Mouse (Mus musculus): ENCODE data around the gene Vps29. TPM values are rescaled to one million over a fixed set of nuclear protein-coding genes. Genes with fewer than 3 reads are reported as not detected.
"Not testable (repeated sequence)": the region's sequence is repeated elsewhere in the genome, so short reads cannot be mapped to it uniquely, and the experiment has no call there.

The Vps29 gene
- polyA plus RNA-seq, 1 experiment from 2014 or later: 352 TPM

DNA sequence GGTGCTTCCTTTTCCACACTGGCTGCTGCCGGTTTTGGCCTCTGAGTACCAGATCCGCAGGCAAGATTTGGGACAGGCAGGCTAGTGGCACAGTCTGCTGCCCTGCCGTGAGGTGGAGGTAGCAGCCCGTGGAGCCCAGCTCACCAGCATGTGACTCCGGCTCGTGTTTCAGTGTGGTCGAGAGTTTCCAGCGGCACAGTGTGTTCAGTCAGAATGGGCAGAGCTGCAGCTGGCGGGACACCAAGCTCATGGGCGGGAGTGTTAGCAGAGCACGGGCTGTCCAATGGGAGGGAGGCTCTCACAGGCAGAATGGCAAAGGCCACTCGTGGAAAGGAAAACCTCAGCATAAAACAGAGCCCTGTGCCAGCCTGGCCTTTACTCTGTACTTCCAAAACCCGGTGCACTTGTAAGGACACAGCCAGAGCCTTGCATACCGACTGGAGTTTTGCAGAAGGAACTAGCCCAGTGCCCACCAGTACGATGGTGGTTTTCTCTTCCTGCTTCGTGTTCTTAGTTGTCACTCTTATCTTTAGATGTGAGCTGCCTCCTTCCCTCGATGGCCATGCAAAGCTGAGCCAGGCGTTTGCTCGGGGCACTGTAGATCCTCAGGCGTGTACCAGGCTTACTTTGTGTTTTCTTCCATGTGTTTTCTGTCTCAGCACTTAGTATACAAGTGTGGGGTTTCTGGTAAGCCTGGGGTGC is 39.1 kb upstream of the Vps29 start:
- no peak overlapping the region for H3K4me3 ChIP-seq (replicated peaks; ENCODE audit: low read length)
- ATAC-seq (ENCODE audit: low FRiP score) (no peak), DNase-seq (ENCODE audit: low spot score) (peak; percentile 29)
- H3K27me3 ChIP-seq (ENCODE audit: control insufficient read depth, insufficient read depth, low read length): no peaks in the 10 kb centered on the region
- peaks cover 42% of the 10 kb centered on the region for H3K36me3 ChIP-seq (replicated peaks; ENCODE audit: control insufficient read depth, insufficient read depth)
- no peak overlapping the region for H3K27ac ChIP-seq
- no peaks in the 10 kb centered on the region for H3K4me1 ChIP-seq (replicated peaks; ENCODE audit: control insufficient read depth, insufficient read depth, low read length)
- no peak overlapping the region for H3K9ac ChIP-seq
- WGBS: 75% methylated on average over 20 of the region's 20 CpGs
- H3K9me3 ChIP-seq (ENCODE audit: control insufficient read depth, low read length): no peaks in the 10 kb centered on the region
- no peak overlapping the region for H3K4me2 ChIP-seq (replicated peaks)

- Histone ChIP-seq H3K4me2 (replicated peaks) (no peak overlapping the region), H3K27me3 (ENCODE audit: control insufficient read depth, insufficient read depth, low read length) (no peaks in the 10 kb centered on the region), H3K4me1 (replicated peaks; ENCODE audit: control insufficient read depth, insufficient read depth, low read length) (no peaks in the 10 kb centered on the region), H3K9me3 (ENCODE audit: control insufficient read depth, low read length) (no peaks in the 10 kb centered on the region), H3K27ac (no peak overlapping the region), H3K36me3 (replicated peaks; ENCODE audit: control insufficient read depth, insufficient read depth) (peaks cover 43% of the 10 kb centered on the region), H3K4me3 (replicated peaks; ENCODE audit: low read length) (no peak overlapping the region), H3K9ac (no peak overlapping the region)
- 79% methylated on average over 11 of the region's 11 CpGs for WGBS
- ATAC-seq (ENCODE audit: low FRiP score): no peak
- no peak for DNase-seq (ENCODE audit: low spot score)
These were observed 36.7 kb upstream of the Vps29 start for GRCm38 (mm10) chr5:122317329-122318045.

- Histone ChIP-seq H3K4me2 (replicated peaks) (no peak overlapping the region), H3K4me3 (replicated peaks; ENCODE audit: low read length) (no peak overlapping the region), H3K27me3 (ENCODE audit: control insufficient read depth, insufficient read depth, low read length) (no peaks in the 10 kb centered on the region), H3K36me3 (replicated peaks; ENCODE audit: control insufficient read depth, insufficient read depth) (peaks cover 43% of the 10 kb centered on the region), H3K9ac (no peak overlapping the region), H3K27ac (no peak overlapping the region), H3K9me3 (ENCODE audit: control insufficient read depth, low read length) (no peaks in the 10 kb centered on the region), H3K4me1 (replicated peaks; ENCODE audit: control insufficient read depth, insufficient read depth, low read length) (no peaks in the 10 kb centered on the region)
- ATAC-seq (ENCODE audit: low FRiP score) (no peak), DNase-seq (ENCODE audit: low spot score) (no peak)
- WGBS: 73% methylated on average over 3 of the region's 3 CpGs
These were observed 36.1 kb upstream of the Vps29 start for GRCm38 (mm10) chr5:122318100-122318499.

- ATAC-seq (ENCODE audit: low FRiP score); H3K27me3 ChIP-seq (ENCODE audit: control insufficient read depth, insufficient read depth, low read length); H3K27ac ChIP-seq; H3K4me1 ChIP-seq (replicated peaks; ENCODE audit: control insufficient read depth, insufficient read depth, low read length); DNase-seq (ENCODE audit: low spot score); H3K4me2 ChIP-seq (replicated peaks); H3K9me3 ChIP-seq (ENCODE audit: control insufficient read depth, low read length); H3K9ac ChIP-seq; H3K4me3 ChIP-seq (replicated peaks; ENCODE audit: low read length): not testable (repeated sequence)
- 75% methylated on average over 3 of the region's 3 CpGs for WGBS
- peaks cover 42% of the 10 kb centered on the region for H3K36me3 ChIP-seq (replicated peaks; ENCODE audit: control insufficient read depth, insufficient read depth)
These were observed 35.2 kb upstream of the Vps29 start for GRCm38 (mm10) chr5:122318976-122319375.

DNA sequence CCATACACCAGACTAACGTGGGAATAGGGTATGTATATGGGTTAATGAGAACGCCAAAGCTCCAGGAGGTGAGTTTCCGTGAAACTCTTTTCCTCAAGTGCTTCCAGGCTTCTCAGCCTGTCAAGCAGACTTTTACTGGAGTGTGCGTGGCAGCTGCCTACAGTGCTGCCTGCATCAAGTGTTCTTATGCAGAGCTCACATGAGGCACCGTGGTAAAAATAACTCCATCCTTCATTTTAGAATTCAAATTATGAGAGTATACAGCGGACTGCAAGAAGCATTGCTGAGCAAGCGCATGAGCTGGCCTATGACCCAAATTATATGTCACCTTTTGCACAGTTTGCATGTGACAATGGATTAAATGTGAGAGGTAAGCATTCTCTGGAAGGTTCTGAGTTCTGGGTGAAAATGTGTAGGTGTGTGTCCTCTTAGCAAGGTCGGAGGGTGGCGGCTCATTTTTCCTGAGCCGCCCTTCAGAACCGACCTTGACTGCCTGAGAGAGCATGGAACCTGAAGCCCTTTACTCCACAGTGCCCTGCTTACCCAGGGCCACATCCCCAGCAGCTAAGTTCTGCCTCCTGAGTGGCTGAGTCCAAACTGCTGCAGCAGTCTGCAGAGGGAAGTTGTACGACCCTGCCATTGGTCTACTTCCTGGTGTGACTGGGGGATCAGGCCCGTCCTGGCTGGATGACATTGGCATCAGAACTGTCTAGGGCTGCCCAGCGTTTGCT is 34.5 kb upstream of the Vps29 start:
- 82% methylated on average over 14 of the region's 14 CpGs for WGBS
- Histone ChIP-seq H3K9me3 (ENCODE audit: control insufficient read depth, low read length) (no peaks in the 10 kb centered on the region), H3K27me3 (ENCODE audit: control insufficient read depth, insufficient read depth, low read length) (no peaks in the 10 kb centered on the region), H3K36me3 (replicated peaks; ENCODE audit: control insufficient read depth, insufficient read depth) (peaks cover 43% of the 10 kb centered on the region), H3K9ac (no peak overlapping the region), H3K4me2 (replicated peaks) (no peak overlapping the region), H3K27ac (no peak overlapping the region), H3K4me3 (replicated peaks; ENCODE audit: low read length) (no peak overlapping the region), H3K4me1 (replicated peaks; ENCODE audit: control insufficient read depth, insufficient read depth, low read length) (no peaks in the 10 kb centered on the region)
- DNase-seq (ENCODE audit: low spot score) (no peak), ATAC-seq (ENCODE audit: low FRiP score) (no peak)

DNA sequence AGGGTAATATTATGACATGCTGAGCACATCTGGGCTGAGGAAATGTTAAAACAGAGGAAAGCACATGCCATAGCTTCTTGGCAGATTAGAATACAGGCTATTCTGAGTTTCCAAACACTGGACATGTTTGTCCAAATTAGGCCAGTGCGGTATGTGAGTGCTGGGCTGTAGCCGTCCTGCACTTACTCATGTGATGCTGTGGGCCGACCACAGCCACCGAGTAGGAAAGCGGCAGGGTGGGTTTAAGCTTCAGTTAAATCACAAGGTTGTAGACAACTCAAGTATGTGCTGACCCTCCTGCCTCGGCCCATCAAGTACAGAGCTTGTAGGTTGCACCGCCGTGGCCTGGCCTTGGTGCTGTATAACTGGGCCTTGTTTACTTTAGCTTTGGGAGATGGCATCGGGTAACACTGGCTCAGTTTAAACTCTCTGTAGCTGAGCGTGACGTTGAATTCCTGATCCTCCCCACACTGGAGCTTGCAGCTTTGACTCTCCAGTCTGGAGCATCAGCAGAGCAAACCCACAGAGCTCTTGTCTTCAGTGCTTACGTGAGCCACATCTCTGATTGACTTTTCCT is 33.9 kb upstream of the Vps29 start:
- no peak for DNase-seq (ENCODE audit: low spot score)
- Histone ChIP-seq H3K9me3 (ENCODE audit: control insufficient read depth, low read length) (no peaks in the 10 kb centered on the region), H3K36me3 (replicated peaks; ENCODE audit: control insufficient read depth, insufficient read depth) (peaks cover 45% of the 10 kb centered on the region), H3K27ac (no peak overlapping the region), H3K4me2 (replicated peaks) (no peak overlapping the region), H3K9ac (no peak overlapping the region), H3K4me3 (replicated peaks; ENCODE audit: low read length) (no peak overlapping the region), H3K27me3 (ENCODE audit: control insufficient read depth, insufficient read depth, low read length) (no peaks in the 10 kb centered on the region), H3K4me1 (replicated peaks; ENCODE audit: control insufficient read depth, insufficient read depth, low read length) (no peaks in the 10 kb centered on the region)
- ATAC-seq (ENCODE audit: low FRiP score): no peak
- 87% methylated on average over 12 of the region's 12 CpGs for WGBS

DNA sequence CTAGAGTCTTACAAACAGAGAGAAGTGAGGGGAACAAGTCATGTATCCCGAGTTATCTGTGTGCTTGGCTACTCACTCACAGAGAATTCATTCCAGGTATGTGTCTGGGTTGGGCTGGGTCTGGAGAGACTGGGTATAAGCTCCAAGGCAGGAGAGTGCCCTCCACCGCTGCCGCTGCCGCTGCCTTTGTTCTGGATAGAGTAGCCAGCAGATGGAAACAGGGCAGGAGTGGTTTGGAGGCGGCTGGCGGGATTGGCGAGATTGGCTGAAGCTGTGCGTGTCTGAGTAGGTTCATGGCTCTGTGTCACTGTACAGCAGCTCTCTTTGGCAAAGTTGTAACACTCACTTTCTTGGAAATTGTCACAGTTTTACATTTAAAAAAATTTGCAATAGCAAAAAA is 30.6 kb upstream of the Vps29 start:
- 63% methylated on average over 8 of the region's 8 CpGs for WGBS
- Histone ChIP-seq H3K4me2 (replicated peaks) (no peak overlapping the region), H3K4me3 (replicated peaks; ENCODE audit: low read length) (no peak overlapping the region), H3K4me1 (replicated peaks; ENCODE audit: control insufficient read depth, insufficient read depth, low read length) (no peaks in the 10 kb centered on the region), H3K27me3 (ENCODE audit: control insufficient read depth, insufficient read depth, low read length) (no peaks in the 10 kb centered on the region), H3K9me3 (ENCODE audit: control insufficient read depth, low read length) (no peaks in the 10 kb centered on the region), H3K9ac (no peak overlapping the region), H3K36me3 (replicated peaks; ENCODE audit: control insufficient read depth, insufficient read depth) (peaks cover 49% of the 10 kb centered on the region), H3K27ac (no peak overlapping the region)
- DNase-seq (ENCODE audit: low spot score): no peak
- no peak for ATAC-seq (ENCODE audit: low FRiP score)

GRCm38 (mm10) chr5:122324608-122325431 is 29.3 kb upstream of the Vps29 start:
- H3K4me1 ChIP-seq (replicated peaks; ENCODE audit: control insufficient read depth, insufficient read depth, low read length): no peaks in the 10 kb centered on the region
- H3K9ac ChIP-seq: no peak overlapping the region
- peaks cover 49% of the 10 kb centered on the region for H3K36me3 ChIP-seq (replicated peaks; ENCODE audit: control insufficient read depth, insufficient read depth)
- H3K27ac ChIP-seq: no peak overlapping the region
- ATAC-seq (ENCODE audit: low FRiP score) (no peak), DNase-seq (ENCODE audit: low spot score) (no peak)
- H3K27me3 ChIP-seq (ENCODE audit: control insufficient read depth, insufficient read depth, low read length): no peaks in the 10 kb centered on the region
- H3K4me2 ChIP-seq (replicated peaks): no peak overlapping the region
- WGBS: 91% methylated on average over 23 of the region's 23 CpGs
- H3K9me3 ChIP-seq (ENCODE audit: control insufficient read depth, low read length): no peaks in the 10 kb centered on the region
- H3K4me3 ChIP-seq (replicated peaks; ENCODE audit: low read length): no peak overlapping the region

All from hindbrain, embryonic 14.5 days (tissue).